Mouse (Mus musculus) macrophage (primary cell): Measurements from ENCODE around the gene Krtap4-2. TPM values are rescaled to one million over a fixed set of nuclear protein-coding genes. Genes with fewer than 3 reads are reported as not detected.
"Not testable (repeated sequence)": the region's sequence is repeated elsewhere in the genome, so short reads cannot be mapped to it uniquely, and the experiment has no call there.

ENCODE experiments used
- H3K27ac ChIP-seq: fragments of 350-480 bp; formaldehyde crosslinking; 2 replicates; pipeline ENCODE4 v1.9.0; 2021
- H3K36me3 ChIP-seq: fragments of 350-480 bp; formaldehyde crosslinking; 2 replicates; pipeline ENCODE4 v1.9.0; 2021; ENCODE audit errors: inconsistent target
- H3K4me3 ChIP-seq: fragments of 350-480 bp; formaldehyde crosslinking; 2 replicates; pipeline ENCODE4 v1.9.0; 2021; ENCODE audit errors: inconsistent target
- H3K79me2 ChIP-seq: fragments of 350-480 bp; formaldehyde crosslinking; 2 replicates; pipeline ENCODE4 v1.9.0; 2021; ENCODE audit errors: inconsistent target
- whole genome bisulfite sequencing: methylation state at CpG from one replicate; pipeline ENCODE4 v1.1.7; 2026; ENCODE audit warnings: inconsistent platforms; ENCODE audit not compliant: missing documents; 5-methylcytosine and 5-hydroxymethylcytosine counted together
- polyA plus RNA-seq: library from polyadenylated mRNA; stranded (reverse); fragments of 250-400 nt; gene quantifications from 3 replicates; pipeline ENCODE4 v1.2.4, GENCODE M21; 2018; ENCODE audit warnings: inconsistent platforms
- total RNA-seq, 78 experiments: library from RNA; depleted of rRNA; stranded (reverse); fragments of 250-400 nt; gene quantifications; 1 replicate in 9 of 78; 2 replicates in 24 of 78; 3 replicates in 43 of 78; 4 replicates in 2 of 78; pipeline ENCODE4 v1.2.4; 2018; ENCODE audit warnings: inconsistent platforms in 56 of 78

Gene Krtap4-2
- total RNA-seq (2018; cell fraction: chromatin; rRNA removed): not detected
- not detected for total RNA-seq (2018; cell fraction: cytosol; rRNA removed)
- not detected for total RNA-seq (2018; cell fraction: nucleus; rRNA removed)
- polyA plus RNA-seq: not detected in 3 replicates

- H3K36me3 ChIP-seq: no peaks in the 10 kb centered on the region
- H3K27ac ChIP-seq: no peak within 1 kb of the TSS
- H3K79me2 ChIP-seq: no peaks in the 10 kb centered on the region
- no peak within 1 kb of the TSS for H3K4me3 ChIP-seq
- WGBS: 51% methylated on average over 8 of the region's 8 CpGs
Measured at GRCm38 (mm10) chr11:99634653-99635134, at the start of gene Krtap4-2. TSS of gene Krtap4-2 (minus strand) at chr11:99635084.

GRCm38 (mm10) chr11:99683481-99683880 lies 48.6 kb upstream of the Krtap4-2 start:
- 100% methylated on average over 2 of the region's 2 CpGs for WGBS
- no peaks in the 10 kb centered on the region for H3K79me2 ChIP-seq
- no peak overlapping the region for H3K27ac ChIP-seq
- no peaks in the 10 kb centered on the region for H3K36me3 ChIP-seq
- no peak overlapping the region for H3K4me3 ChIP-seq

GRCm38 (mm10) chr11:99665860-99666259 lies 31.0 kb upstream of the Krtap4-2 start, which contains the start of gene Krtap4-6:
TSS of gene Krtap4-6 (minus strand) at chr11:99665960.
- H3K79me2 ChIP-seq: no peaks in the 10 kb centered on the region
- no peak within 1 kb of the TSS for H3K27ac ChIP-seq
- H3K36me3 ChIP-seq: no peaks in the 10 kb centered on the region
- H3K4me3 ChIP-seq: no peak within 1 kb of the TSS

DNA sequence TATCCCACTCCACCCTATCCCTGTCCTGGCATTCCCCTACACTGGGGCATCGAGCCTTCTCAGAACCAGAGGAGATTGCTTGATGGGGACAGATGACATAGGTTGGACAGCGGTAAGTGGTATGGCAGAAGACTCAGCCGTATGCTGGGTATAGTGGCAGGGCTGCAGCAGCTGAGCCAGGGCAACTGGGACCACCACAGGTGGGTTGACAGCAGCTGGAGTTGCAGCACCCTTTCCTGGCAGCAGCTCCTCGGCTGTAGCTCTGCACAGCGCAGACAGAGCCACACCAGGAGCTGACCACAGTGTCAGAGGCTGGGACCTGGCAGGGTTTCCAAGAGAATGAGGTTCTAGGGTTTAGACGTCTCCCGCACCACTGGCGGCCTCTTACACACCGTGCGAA lies 27.9 kb upstream of the Krtap4-2 start:
- H3K36me3 ChIP-seq: no peaks in the 10 kb centered on the region
- no peak overlapping the region for H3K27ac ChIP-seq
- 78% methylated on average over 10 of the region's 10 CpGs for WGBS
- H3K79me2 ChIP-seq: no peaks in the 10 kb centered on the region
- H3K4me3 ChIP-seq: no peak overlapping the region

GRCm38 (mm10) chr11:99659256-99659655 lies 24.4 kb upstream of the Krtap4-2 start:
- Histone ChIP-seq H3K79me2 (no peaks in the 10 kb centered on the region), H3K36me3 (no peaks in the 10 kb centered on the region), H3K4me3 (no peak overlapping the region), H3K27ac (no peak overlapping the region)
- 98% methylated on average over 4 of the region's 4 CpGs for WGBS

GRCm38 (mm10) chr11:99658467-99659010 lies 23.7 kb upstream of the Krtap4-2 start, which contains the start of gene Gm11563:
TSS of gene Gm11563 (minus strand) at chr11:99658960.
- H3K36me3 ChIP-seq, H3K27ac ChIP-seq, H3K4me3 ChIP-seq, H3K79me2 ChIP-seq: not testable (repeated sequence)
- WGBS: 48% methylated on average over 9 of the region's 10 CpGs

GRCm38 (mm10) chr11:99657051-99657450 lies 22.2 kb upstream of the Krtap4-2 start:
- 63% methylated on average over 4 of the region's 5 CpGs for WGBS
- Histone ChIP-seq H3K27ac (no peak overlapping the region), H3K36me3 (no peaks in the 10 kb centered on the region), H3K4me3 (no peak overlapping the region), H3K79me2 (no peaks in the 10 kb centered on the region)

- H3K4me3 ChIP-seq: no peak within 1 kb of the TSS
- WGBS: 96% methylated on average over 2 of the region's 2 CpGs
- no peak within 1 kb of the TSS for H3K27ac ChIP-seq
- H3K79me2 ChIP-seq: no peaks in the 10 kb centered on the region
- no peaks in the 10 kb centered on the region for H3K36me3 ChIP-seq
Measured at GRCm38 (mm10) chr11:99650136-99650535, 15.3 kb upstream of the Krtap4-2 start, which contains the start of gene Gm11555. TSS of gene Gm11555 (minus strand) at chr11:99650236.

GRCm38 (mm10) chr11:99646444-99646843 lies 11.6 kb upstream of the Krtap4-2 start:
- Histone ChIP-seq H3K79me2 (no peaks in the 10 kb centered on the region), H3K36me3 (no peaks in the 10 kb centered on the region), H3K4me3 (no peak overlapping the region), H3K27ac (no peak overlapping the region)
- WGBS: 91% methylated on average over 15 of the region's 15 CpGs

- Histone ChIP-seq H3K4me3 (no peak overlapping the region), H3K79me2 (no peaks in the 10 kb centered on the region), H3K36me3 (no peaks in the 10 kb centered on the region), H3K27ac (no peak overlapping the region)
- 79% methylated on average over 3 of the region's 3 CpGs for WGBS
Measured at GRCm38 (mm10) chr11:99644351-99644750, 9.5 kb upstream of the Krtap4-2 start.

DNA sequence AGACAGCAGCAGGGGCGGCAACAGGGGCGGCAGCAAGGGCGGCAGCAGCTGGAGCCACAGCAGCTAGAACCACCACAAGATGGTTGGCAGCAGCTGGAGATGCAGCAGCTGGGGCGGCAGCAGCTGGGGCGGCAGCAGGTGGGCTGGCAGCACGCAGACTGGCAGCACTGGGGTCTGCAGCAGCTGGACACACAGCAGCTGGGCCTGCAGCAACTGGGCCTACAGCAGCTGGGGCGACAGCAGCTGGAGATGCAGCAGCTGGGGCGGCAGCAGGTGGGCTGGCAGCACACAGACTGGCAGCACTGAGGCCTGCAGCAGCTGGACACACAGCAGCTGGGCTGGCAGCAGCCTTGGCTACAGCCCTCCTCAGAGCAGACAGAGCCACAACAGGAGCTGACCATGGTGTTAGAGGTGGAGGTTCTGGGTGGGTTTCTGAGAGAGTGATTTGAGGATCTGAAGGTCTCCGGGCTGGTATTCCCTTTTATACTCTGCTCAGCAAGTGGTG lies 8.8 kb upstream of the Krtap4-2 start, which contains the start of gene Krtap4-7:
Krtap4-7 (minus strand) TSS at position 455 of the 505 bp plus-strand sequence.
- H3K36me3 ChIP-seq, H3K79me2 ChIP-seq, H3K27ac ChIP-seq, H3K4me3 ChIP-seq: not testable (repeated sequence)
- WGBS: 83% methylated on average over 9 of the region's 9 CpGs

DNA sequence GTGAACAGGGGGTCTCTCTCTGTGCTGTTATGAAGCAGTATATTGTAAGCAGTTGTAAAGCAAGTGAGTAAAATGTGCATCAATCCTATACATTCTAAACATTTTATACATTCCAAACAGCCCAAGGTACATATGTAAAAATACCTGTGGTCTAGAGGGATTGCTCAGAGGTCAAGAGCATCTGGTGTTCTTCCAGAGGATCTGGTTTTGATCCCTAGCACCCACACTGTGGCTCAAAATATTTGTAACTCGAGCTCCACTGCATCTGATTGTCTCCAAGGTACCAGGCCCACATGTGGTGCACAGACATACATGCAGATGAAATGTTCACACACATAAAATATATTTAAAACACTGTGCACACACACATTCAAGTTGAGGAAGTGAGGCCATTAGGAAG lies 6.0 kb upstream of the Krtap4-2 start:
- no peaks in the 10 kb centered on the region for H3K79me2 ChIP-seq
- no peak overlapping the region for H3K4me3 ChIP-seq
- H3K36me3 ChIP-seq: no peaks in the 10 kb centered on the region
- 55% methylated on average over 1 of the region's 1 CpGs for WGBS
- no peak overlapping the region for H3K27ac ChIP-seq

- WGBS: 71% methylated on average over 1 of the region's 1 CpGs
- Histone ChIP-seq H3K27ac (no peak overlapping the region), H3K79me2 (no peaks in the 10 kb centered on the region), H3K36me3 (no peaks in the 10 kb centered on the region), H3K4me3 (no peak overlapping the region)
Measured at GRCm38 (mm10) chr11:99637086-99637485, 2.2 kb upstream of the Krtap4-2 start.

- 55% methylated on average over 2 of the region's 2 CpGs for WGBS
- Histone ChIP-seq H3K27ac (no peak overlapping the region), H3K79me2 (no peaks in the 10 kb centered on the region), H3K4me3 (no peak overlapping the region), H3K36me3 (no peaks in the 10 kb centered on the region)
Measured at GRCm38 (mm10) chr11:99633293-99633692, 1.6 kb downstream of the Krtap4-2 start.

GRCm38 (mm10) chr11:99630890-99631289 lies 4.0 kb downstream of the Krtap4-2 start:
- Histone ChIP-seq H3K27ac (no peak overlapping the region), H3K4me3 (no peak overlapping the region), H3K79me2 (no peaks in the 10 kb centered on the region), H3K36me3 (no peaks in the 10 kb centered on the region)
- WGBS: 81% methylated on average over 3 of the region's 3 CpGs
